Mouse (Mus musculus): Measurements from ENCODE around the gene Med13l.

DNA sequence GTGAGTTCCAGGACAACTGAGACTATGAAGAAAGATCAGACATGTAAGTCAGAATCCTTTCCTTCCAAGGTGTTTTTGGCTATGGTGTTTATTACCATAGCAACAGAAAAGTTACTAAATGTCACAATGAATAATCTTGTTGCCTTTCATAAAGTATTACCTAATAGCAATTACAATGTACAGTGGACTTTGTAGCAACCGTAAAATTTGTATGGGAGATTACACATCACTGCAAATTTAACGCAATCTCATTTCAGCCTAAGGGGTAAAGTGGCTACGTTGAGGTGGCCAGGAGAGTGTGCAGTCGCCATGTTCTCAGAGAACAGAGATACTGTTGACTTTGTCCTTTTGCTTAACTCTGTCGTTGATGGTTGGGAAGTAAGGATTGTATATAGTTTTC, 61.9 kb downstream of the Med13l start:
- TF ChIP-seq CTCF (IDR thresholded peaks at IDR 0.05; ENCODE audit: low read depth): no peak
- TF ChIP-seq EP300 (IDR thresholded peaks at IDR 0.05; ENCODE audit: low read depth): no peak
